Mouse (Mus musculus) C2C12 (cell line): ENCODE data around the gene Mroh8.

Experiments used
- CEBPB ChIP-seq: IDR thresholded peaks from one replicate; pipeline ENCODE4 v1.6.1; 2011; ENCODE audit warnings: low read depth, mild to moderate bottlenecking, control low read depth, moderate library complexity
- CTCF ChIP-seq: IDR thresholded peaks from one replicate; pipeline ENCODE4 v1.5.1; 2011; ENCODE audit not compliant: control insufficient read depth, insufficient read depth, insufficient read length

GRCm38 (mm10) chr2:157308273-157308917, 29.0 kb upstream of the Mroh8 start:
- no peak for TF ChIP-seq CTCF
- no peak for TF ChIP-seq CEBPB
